Mouse (Mus musculus): ENCODE data around the gene Slc10a6. TPM values are rescaled to one million over a fixed set of nuclear protein-coding genes. Genes with fewer than 3 reads are reported as not detected.

Slc10a6 gene
- polyA plus RNA-seq, 1 experiment from 2014 or later: 13.8 TPM

GRCm38 (mm10) chr5:103612316-103612715 is 16.9 kb downstream of the Slc10a6 start:
- TF ChIP-seq CTCF (IDR thresholded peaks at IDR 0.05) (peak; percentile 68), EP300 (IDR thresholded peaks at IDR 0.05) (no peak)
- Histone ChIP-seq H3K4me3 (ENCODE audit: low read depth, low read length) (no peak overlapping the region), H3K9me3 (ENCODE audit: low read length) (no peaks in the 10 kb centered on the region), H3K27me3 (replicated peaks; ENCODE audit: insufficient read depth, low read length) (no peaks in the 10 kb centered on the region), H3K27ac (ENCODE audit: low read length) (no peak overlapping the region), H3K36me3 (ENCODE audit: insufficient read depth, low read length) (no peaks in the 10 kb centered on the region), H3K4me1 (ENCODE audit: insufficient read depth, low read depth, low read length) (no peaks in the 10 kb centered on the region), H3K9ac (replicated peaks; ENCODE audit: low read depth) (no peak overlapping the region), H3K4me2 (replicated peaks; ENCODE audit: low read depth, low read length) (no peak overlapping the region)
- DNase-seq (ENCODE audit: low spot score) (no peak), ATAC-seq (peak; percentile 29)
- 67% methylated on average over 7 of the region's 7 CpGs for WGBS

- DNase-seq (ENCODE audit: low spot score): peak; percentile 93
- no peak overlapping the region for H3K4me3 ChIP-seq (ENCODE audit: low read depth, low read length)
- no peak overlapping the region for H3K9ac ChIP-seq (replicated peaks; ENCODE audit: low read depth)
- no peak overlapping the region for H3K4me2 ChIP-seq (replicated peaks; ENCODE audit: low read depth, low read length)
- no peaks in the 10 kb centered on the region for H3K36me3 ChIP-seq (ENCODE audit: insufficient read depth, low read length)
- ATAC-seq: peak; percentile 86
- no peaks in the 10 kb centered on the region for H3K4me1 ChIP-seq (ENCODE audit: insufficient read depth, low read depth, low read length)
- 48% methylated on average over 10 of the region's 10 CpGs for WGBS
- H3K27ac ChIP-seq (ENCODE audit: low read length): peak overlapping the region; percentile 38; the same call in 1 of the 2 replicates
- TF ChIP-seq CTCF (IDR thresholded peaks at IDR 0.05): no peak
- peak; percentile 99 for TF ChIP-seq EP300 (IDR thresholded peaks at IDR 0.05)
- H3K27me3 ChIP-seq (replicated peaks; ENCODE audit: insufficient read depth, low read length): no peaks in the 10 kb centered on the region
- H3K9me3 ChIP-seq (ENCODE audit: low read length): no peaks in the 10 kb centered on the region
Measured at GRCm38 (mm10) chr5:103610856-103611472, 18.2 kb downstream of the Slc10a6 start.

GRCm38 (mm10) chr5:103610148-103610547 is 19.1 kb downstream of the Slc10a6 start:
- no peak overlapping the region for H3K4me3 ChIP-seq (ENCODE audit: low read depth, low read length)
- H3K9me3 ChIP-seq (ENCODE audit: low read length): no peaks in the 10 kb centered on the region
- no peak overlapping the region for H3K4me2 ChIP-seq (replicated peaks; ENCODE audit: low read depth, low read length)
- DNase-seq (ENCODE audit: low spot score) (peak; percentile 59), ATAC-seq (peak; percentile 51)
- 0 out of 2 replicates have a peak overlapping the region, but pooled peaks have one; percentile 2 for H3K27ac ChIP-seq (ENCODE audit: low read length)
- no peaks in the 10 kb centered on the region for H3K4me1 ChIP-seq (ENCODE audit: insufficient read depth, low read depth, low read length)
- no peaks in the 10 kb centered on the region for H3K36me3 ChIP-seq (ENCODE audit: insufficient read depth, low read length)
- TF ChIP-seq CTCF (IDR thresholded peaks at IDR 0.05) (no peak), EP300 (IDR thresholded peaks at IDR 0.05) (no peak)
- no peaks in the 10 kb centered on the region for H3K27me3 ChIP-seq (replicated peaks; ENCODE audit: insufficient read depth, low read length)
- WGBS: 44% methylated on average over 5 of the region's 5 CpGs
- H3K9ac ChIP-seq (replicated peaks; ENCODE audit: low read depth): no peak overlapping the region

- 72% methylated on average over 7 of the region's 7 CpGs for WGBS
- ATAC-seq (no peak), DNase-seq (ENCODE audit: low spot score) (no peak)
- Histone ChIP-seq H3K4me1 (ENCODE audit: insufficient read depth, low read depth, low read length) (no peaks in the 10 kb centered on the region), H3K27ac (ENCODE audit: low read length) (no peak overlapping the region), H3K4me2 (replicated peaks; ENCODE audit: low read depth, low read length) (no peak overlapping the region), H3K36me3 (ENCODE audit: insufficient read depth, low read length) (no peaks in the 10 kb centered on the region), H3K4me3 (ENCODE audit: low read depth, low read length) (no peak overlapping the region), H3K9ac (replicated peaks; ENCODE audit: low read depth) (no peak overlapping the region), H3K27me3 (replicated peaks; ENCODE audit: insufficient read depth, low read length) (no peaks in the 10 kb centered on the region), H3K9me3 (ENCODE audit: low read length) (no peaks in the 10 kb centered on the region)
- no peak for TF ChIP-seq EP300 (IDR thresholded peaks at IDR 0.05)
- TF ChIP-seq CTCF (IDR thresholded peaks at IDR 0.05): no peak
Measured at GRCm38 (mm10) chr5:103605707-103606106, 23.5 kb downstream of the Slc10a6 start.

- DNase-seq (ENCODE audit: low spot score): no peak
- Histone ChIP-seq H3K4me2 (replicated peaks; ENCODE audit: low read depth, low read length) (no peak overlapping the region), H3K4me3 (ENCODE audit: low read depth, low read length) (no peak overlapping the region), H3K9ac (replicated peaks; ENCODE audit: low read depth) (no peak overlapping the region), H3K4me1 (ENCODE audit: insufficient read depth, low read depth, low read length) (no peaks in the 10 kb centered on the region), H3K9me3 (ENCODE audit: low read length) (no peaks in the 10 kb centered on the region), H3K27me3 (replicated peaks; ENCODE audit: insufficient read depth, low read length) (no peaks in the 10 kb centered on the region), H3K27ac (ENCODE audit: low read length) (no peak overlapping the region), H3K36me3 (ENCODE audit: insufficient read depth, low read length) (no peaks in the 10 kb centered on the region)
- no peak for TF ChIP-seq EP300 (IDR thresholded peaks at IDR 0.05)
- TF ChIP-seq CTCF (IDR thresholded peaks at IDR 0.05): no peak
- 66% methylated on average over 11 of the region's 11 CpGs for WGBS
- no peak for ATAC-seq
Measured at GRCm38 (mm10) chr5:103603115-103603893, 25.9 kb downstream of the Slc10a6 start.

- Histone ChIP-seq H3K9ac (replicated peaks; ENCODE audit: low read depth) (no peak overlapping the region), H3K27me3 (replicated peaks; ENCODE audit: insufficient read depth, low read length) (no peaks in the 10 kb centered on the region), H3K27ac (ENCODE audit: low read length) (no peak overlapping the region), H3K4me1 (ENCODE audit: insufficient read depth, low read depth, low read length) (no peaks in the 10 kb centered on the region), H3K36me3 (ENCODE audit: insufficient read depth, low read length) (no peaks in the 10 kb centered on the region), H3K4me2 (replicated peaks; ENCODE audit: low read depth, low read length) (no peak overlapping the region), H3K9me3 (ENCODE audit: low read length) (no peaks in the 10 kb centered on the region), H3K4me3 (ENCODE audit: low read depth, low read length) (no peak overlapping the region)
- DNase-seq (ENCODE audit: low spot score) (no peak), ATAC-seq (no peak)
- WGBS: 68% methylated on average over 5 of the region's 5 CpGs
- TF ChIP-seq EP300 (IDR thresholded peaks at IDR 0.05) (no peak), CTCF (IDR thresholded peaks at IDR 0.05) (no peak)
Measured at GRCm38 (mm10) chr5:103598881-103599280, 30.3 kb downstream of the Slc10a6 start.
